ENCODE assay signal across 15 mouse cellular contexts in genomic region chr8:114939338-114939737, GRCm38 (mm10).
"Had no signal": no experiment of that assay in that cellular context is flagged by ENCODE, and none has a peak within 500 bp of the region (broad histone marks: within the 10 kb centered on the region; RNA-seq: fewer than 3 reads in every experiment).

No protein-coding gene starts in this region.

- H3K27ac ChIP-seq: liver, embryonic 12.5 days; liver, embryonic 14.5 days; macrophage; midbrain, embryonic 13.5 days; midbrain, embryonic 15.5 days; neural tube, embryonic 12.5 days; stomach, embryonic 15.5 days; stomach, postnatal 0 days had no signal

- H3K9me3 ChIP-seq: liver, embryonic 12.5 days; midbrain, embryonic 13.5 days; midbrain, embryonic 15.5 days; neural tube, embryonic 12.5 days; stomach, embryonic 15.5 days had no signal

- H3K36me3 ChIP-seq: liver, embryonic 12.5 days; midbrain, embryonic 13.5 days; midbrain, embryonic 15.5 days; neural tube, embryonic 12.5 days; stomach, embryonic 15.5 days had no signal

- H3K4me1 ChIP-seq: liver, embryonic 12.5 days; megakaryocyte, embryonic 14.5 days; midbrain, embryonic 15.5 days; stomach, embryonic 15.5 days had no signal

- H3K9ac ChIP-seq: liver, embryonic 12.5 days; liver, embryonic 14.5 days; lung, embryonic 14.5 days; midbrain, embryonic 13.5 days; midbrain, embryonic 15.5 days; neural tube, embryonic 12.5 days; stomach, embryonic 15.5 days had no signal

- DNase-seq: lung, embryonic 14.5 days; right cerebral cortex, postnatal 14 days; thymus, adult 2 months; thymus, postnatal 25 days; thymus, postnatal 4 days had no signal

- ATAC-seq: liver, embryonic 12.5 days; midbrain, embryonic 13.5 days; midbrain, embryonic 15.5 days had no signal

- H3K27me3 ChIP-seq: liver, embryonic 12.5 days; megakaryocyte, embryonic 14.5 days; midbrain, embryonic 15.5 days; neural tube, embryonic 12.5 days; stomach, embryonic 15.5 days had no signal

- H3K4me2 ChIP-seq: liver, embryonic 12.5 days; lung, embryonic 14.5 days; midbrain, embryonic 11.5 days; midbrain, embryonic 13.5 days; midbrain, embryonic 15.5 days; neural tube, embryonic 12.5 days; stomach, embryonic 15.5 days had no signal

- H3K4me3 ChIP-seq: liver, embryonic 12.5 days; megakaryocyte, embryonic 14.5 days; midbrain, embryonic 13.5 days; midbrain, embryonic 15.5 days; neural tube, embryonic 12.5 days; stomach, embryonic 15.5 days had no signal
